Mouse (Mus musculus) forelimb bud, embryonic 11.5 days (tissue): ENCODE data around the gene Yaf2.
A peak's percentile ranks its signal among the peaks of the same experiment; 100 is the strongest.

Source experiments
- DNase-seq: peaks from one replicate; pipeline ENCODE4 v3.0.0-alpha.2; 2012; ENCODE audit warnings: low read depth, low spot score

Gene Yaf2

GRCm38 (mm10) chr15:93287628-93288027, 49.1 kb downstream of the Yaf2 start:
- no peak for DNase-seq

- no peak for DNase-seq
Measured at GRCm38 (mm10) chr15:93285244-93285643, 51.5 kb downstream of the Yaf2 start.

GRCm38 (mm10) chr15:93284326-93284725, 52.4 kb downstream of the Yaf2 start:
- DNase-seq = no peak

GRCm38 (mm10) chr15:93283349-93283748, 53.4 kb downstream of the Yaf2 start:
- no peak for DNase-seq

GRCm38 (mm10) chr15:93276276-93276675, 60.5 kb downstream of the Yaf2 start:
- no peak for DNase-seq

GRCm38 (mm10) chr15:93275623-93276022, 61.1 kb downstream of the Yaf2 start:
- no peak for DNase-seq

GRCm38 (mm10) chr15:93274679-93275583, 61.8 kb downstream of the Yaf2 start, which contains the start of gene Gxylt1:
Gxylt1 (minus strand) TSS chr15:93275179.
- peak; percentile 95 for DNase-seq

- no peak for DNase-seq
Measured at GRCm38 (mm10) chr15:93273788-93274678, 62.7 kb downstream of the Yaf2 start.

- no peak for DNase-seq
Measured at GRCm38 (mm10) chr15:93272948-93273347, 63.8 kb downstream of the Yaf2 start.

- DNase-seq = no peak
Measured at GRCm38 (mm10) chr15:93270289-93270855, 66.4 kb downstream of the Yaf2 start.

GRCm38 (mm10) chr15:93269572-93269971, 67.2 kb downstream of the Yaf2 start:
- DNase-seq = no peak

GRCm38 (mm10) chr15:93268001-93268400, 68.7 kb downstream of the Yaf2 start:
- no peak for DNase-seq

- no peak for DNase-seq
Measured at GRCm38 (mm10) chr15:93267479-93267878, 69.3 kb downstream of the Yaf2 start.

- DNase-seq = no peak
Measured at GRCm38 (mm10) chr15:93266361-93266760, 70.4 kb downstream of the Yaf2 start.

GRCm38 (mm10) chr15:93265728-93266127, 71.0 kb downstream of the Yaf2 start:
- DNase-seq = no peak

GRCm38 (mm10) chr15:93265231-93265630, 71.5 kb downstream of the Yaf2 start:
- DNase-seq = no peak

- DNase-seq = no peak
Measured at GRCm38 (mm10) chr15:93264221-93264620, 72.5 kb downstream of the Yaf2 start.

GRCm38 (mm10) chr15:93263566-93263965, 73.2 kb downstream of the Yaf2 start:
- DNase-seq = no peak

GRCm38 (mm10) chr15:93262818-93263217, 73.9 kb downstream of the Yaf2 start:
- no peak for DNase-seq

GRCm38 (mm10) chr15:93262274-93262673, 74.5 kb downstream of the Yaf2 start:
- no peak for DNase-seq

- no peak for DNase-seq
Measured at GRCm38 (mm10) chr15:93259933-93260332, 76.8 kb downstream of the Yaf2 start.

- DNase-seq = peak; percentile 47
Measured at GRCm38 (mm10) chr15:93255295-93255694, 81.4 kb downstream of the Yaf2 start.
